ENCODE assay signal across 8 mouse cellular contexts in the genomic region with DNA sequence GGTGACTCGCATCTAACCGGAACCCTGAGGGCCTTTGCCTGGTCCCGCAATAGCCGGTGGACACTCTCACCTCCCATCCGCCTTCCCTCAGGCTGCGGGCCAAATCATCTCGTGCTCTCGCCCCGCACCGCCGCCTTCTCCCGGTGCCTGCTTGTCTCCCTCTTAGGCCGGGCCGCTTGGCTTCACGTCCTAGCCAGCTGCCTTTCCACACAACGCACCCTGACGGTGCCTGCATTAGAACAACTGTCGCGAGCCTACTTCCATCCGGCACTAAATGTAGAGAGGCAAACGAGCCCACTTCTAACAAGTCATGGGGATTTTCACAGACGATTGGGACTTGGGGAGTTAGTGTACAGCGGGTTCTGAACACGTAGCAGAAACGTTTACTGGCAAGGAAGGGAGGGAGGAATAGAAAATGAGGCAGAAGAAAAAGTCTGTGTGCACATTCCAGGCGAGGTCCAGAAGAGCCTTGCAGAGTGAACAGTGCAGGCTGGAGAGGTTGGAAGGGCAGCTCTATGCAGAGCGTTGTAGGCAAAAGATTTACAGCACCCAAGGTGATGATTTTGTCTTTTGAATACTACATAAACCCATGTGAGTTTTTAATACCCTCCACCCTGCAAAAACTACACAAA. TPM values are rescaled to one million over a fixed set of nuclear protein-coding genes. Genes with fewer than 3 reads are reported as not detected.
DNase-seq lines count a peak whose midpoint lies in the region; ATAC-seq and TF ChIP-seq lines count a peak whose summit lies in the region.

No protein-coding gene starts in this region.

- peaks cover 34% of the 10 kb centered on the region for H3K4me1 ChIP-seq in heart, embryonic 16.5 days (ENCODE audit: control insufficient read depth, insufficient read depth, low read length)
- peaks cover 37% of the 10 kb centered on the region for H3K4me1 ChIP-seq in heart, postnatal 0 days (ENCODE audit: control insufficient read depth, insufficient read depth)
- H3K4me1 ChIP-seq in midbrain, embryonic 10.5 days: peaks cover 37% of the 10 kb centered on the region

- H3K27ac ChIP-seq in heart, embryonic 16.5 days (ENCODE audit: low read length): peak overlapping the region; percentile 99
- peak overlapping the region; percentile 97 for H3K27ac ChIP-seq in heart, postnatal 0 days (ENCODE audit: low read depth)
- H3K27ac ChIP-seq in midbrain, embryonic 10.5 days (replicated peaks): peak overlapping the region; percentile 99

- H3K4me2 ChIP-seq in heart, embryonic 16.5 days (ENCODE audit: low read depth, low read length): peak overlapping the region; percentile 74
- peak overlapping the region; percentile 88 for H3K4me2 ChIP-seq in heart, postnatal 0 days (ENCODE audit: low read depth, low read length)

- H3K4me3 ChIP-seq in heart, embryonic 16.5 days (ENCODE audit: low read length): peak overlapping the region; percentile 83
- peak overlapping the region; percentile 62 for H3K4me3 ChIP-seq in heart, postnatal 0 days (ENCODE audit: low read depth, low read length)
- H3K4me3 ChIP-seq in midbrain, embryonic 10.5 days: peak overlapping the region; percentile 83

- TF ChIP-seq CTCF in heart, postnatal 0 days (IDR thresholded peaks at IDR 0.05; ENCODE audit: low read depth): no peak

- peak; percentile 35 for ATAC-seq in heart, embryonic 16.5 days (replicated peaks; ENCODE audit: extremely low read depth, insufficient read depth, low FRiP score)
- ATAC-seq in heart, postnatal 0 days (ENCODE audit: insufficient read depth, low read depth): peak; percentile 43

- H3K9ac ChIP-seq in heart, embryonic 16.5 days (ENCODE audit: low read length): peak overlapping the region; percentile 90
- peak overlapping the region; percentile 75 for H3K9ac ChIP-seq in heart, postnatal 0 days (replicated peaks; ENCODE audit: low read depth, low read length)

- WGBS in heart, embryonic 16.5 days: under 1% methylated on average over 27 of the region's 27 CpGs
- WGBS in heart, postnatal 0 days: 2% methylated on average over 27 of the region's 27 CpGs
- 2% methylated on average over 27 of the region's 27 CpGs for WGBS in midbrain, embryonic 10.5 days

- H3K27me3 ChIP-seq in heart, embryonic 16.5 days (ENCODE audit: control insufficient read depth, insufficient read depth, low read length): no peaks in the 10 kb centered on the region
- no peaks in the 10 kb centered on the region for H3K27me3 ChIP-seq in heart, postnatal 0 days (ENCODE audit: control insufficient read depth, insufficient read depth, low read length)
- peaks cover 7% of the 10 kb centered on the region for H3K27me3 ChIP-seq in midbrain, embryonic 10.5 days (ENCODE audit: low read depth, poor library complexity, severe bottlenecking)

- no peak for TF ChIP-seq EP300 in heart, postnatal 0 days (IDR thresholded peaks at IDR 0.05; ENCODE audit: low read depth)

- H3K9me3 ChIP-seq in heart, embryonic 16.5 days (replicated peaks; ENCODE audit: control insufficient read depth, low read length): no peaks in the 10 kb centered on the region
- H3K9me3 ChIP-seq in heart, postnatal 0 days (replicated peaks; ENCODE audit: control insufficient read depth, low read length): no peaks in the 10 kb centered on the region
- H3K9me3 ChIP-seq in midbrain, embryonic 10.5 days (replicated peaks): no peaks in the 10 kb centered on the region

- H3K36me3 ChIP-seq in heart, embryonic 16.5 days (ENCODE audit: control insufficient read depth, insufficient read depth): 0 out of 2 replicates have a peak, but pooled peaks cover 2% of the 10 kb centered on the region
- peaks cover 2% of the 10 kb centered on the region; the same call in 1 of the 2 replicates for H3K36me3 ChIP-seq in heart, postnatal 0 days (replicated peaks; ENCODE audit: control insufficient read depth, insufficient read depth, low read length)
- H3K36me3 ChIP-seq in midbrain, embryonic 10.5 days: peaks cover 21% of the 10 kb centered on the region

- DNase-seq in heart, adult 9 months (ENCODE audit: low spot score in 2 of 2): no peak
- DNase-seq in MEL-GATA-1-ER (ENCODE audit: extremely low read depth, low read depth): peak; percentile 44
- peak; percentile 35 for DNase-seq in heart, postnatal 0 days (ENCODE audit: low spot score)
- no peak for DNase-seq in midbrain, embryonic 10.5 days (ENCODE audit: low spot score)
- no peak for DNase-seq in thymus, postnatal 4 days
- no peak for DNase-seq in layer of hippocampus, adult 18-20 months (ENCODE audit: low spot score in 2 of 2)
- no peak for DNase-seq in right cerebral cortex, postnatal 36 days (ENCODE audit: low spot score in 2 of 2)

RNA-seq across cellular contexts. Expression of gene Ctps, which starts 0.5 kb away (rescaled TPM):
- 87.7 and 98.9 TPM in 2 replicates for polyA plus RNA-seq in heart, embryonic 16.5 days (2015; fragmentation: Nextera tagmentation; extraction: Ambion mirVana)
- total RNA-seq in heart, postnatal 0 days (2014; rRNA removed; ENCODE audit: low replicate concordance): 61.2 and 79.7 TPM in 2 replicates
- 57.8 and 66.6 TPM in 2 replicates for polyA plus RNA-seq in heart, postnatal 0 days (2015; fragmentation: Nextera tagmentation; extraction: Ambion mirVana)
- 131 and 142 TPM in 2 replicates for polyA plus RNA-seq in midbrain, embryonic 10.5 days (2016; fragmentation: Nextera tagmentation; extraction: Ambion mirVana)
- 10 to 100 TPM; 33.4 to 34.1 TPM for total RNA-seq in layer of hippocampus, adult 18-20 months (2021)

RNA-seq across cellular contexts. Expression of gene Gm8439, which starts 18.0 kb away (rescaled TPM):
- polyA plus RNA-seq in heart, embryonic 16.5 days (2015; fragmentation: Nextera tagmentation; extraction: Ambion mirVana): 0.42 TPM in 1 of 2 replicates, not detected in the other
- total RNA-seq in heart, postnatal 0 days (2014; rRNA removed; ENCODE audit: low replicate concordance): not detected in 2 replicates
- 0.53 TPM in 1 of 2 replicates, not detected in the other for polyA plus RNA-seq in heart, postnatal 0 days (2015; fragmentation: Nextera tagmentation; extraction: Ambion mirVana)
- polyA plus RNA-seq in midbrain, embryonic 10.5 days (2016; fragmentation: Nextera tagmentation; extraction: Ambion mirVana): not detected in 2 replicates
- total RNA-seq in layer of hippocampus, adult 18-20 months (2021): not detected

RNA-seq across cellular contexts. Expression of gene Slfnl1, which starts 38.5 kb away (rescaled TPM):
- polyA plus RNA-seq in heart, embryonic 16.5 days (2015; fragmentation: Nextera tagmentation; extraction: Ambion mirVana): 0.08 and 0.11 TPM in 2 replicates
- 0.15 TPM in 1 of 2 replicates, not detected in the other for total RNA-seq in heart, postnatal 0 days (2014; rRNA removed; ENCODE audit: low replicate concordance)
- polyA plus RNA-seq in heart, postnatal 0 days (2015; fragmentation: Nextera tagmentation; extraction: Ambion mirVana): 0.07 TPM in 1 of 2 replicates, not detected in the other
- polyA plus RNA-seq in midbrain, embryonic 10.5 days (2016; fragmentation: Nextera tagmentation; extraction: Ambion mirVana): 0.10 TPM in 1 of 2 replicates, not detected in the other
- total RNA-seq in layer of hippocampus, adult 18-20 months (2021): under 1 TPM; 0.17 to 0.36 TPM

Comparison
In these comparisons a context has a peak if more than half of its experiments do, and no peak if none do; other contexts are left out.
1. DNase-seq: peak in MEL-GATA-1-ER (single experiment) and heart, postnatal 0 days (single experiment); none in heart, adult 9 months (0 of 2), midbrain, embryonic 10.5 days (single experiment), thymus, postnatal 4 days (single experiment), layer of hippocampus, adult 18-20 months (0 of 2) and right cerebral cortex, postnatal 36 days (0 of 2).
2. Peak in every context shown above with its lines, with median percentiles within 50 percentile points of each other: H3K27ac ChIP-seq and H3K4me3 ChIP-seq.